Mouse (Mus musculus): Measurements from ENCODE around the gene Casp3. TPM values are rescaled to one million over a fixed set of nuclear protein-coding genes. Genes with fewer than 3 reads are reported as not detected.

The Casp3 gene
- total RNA-seq (2023): 12.7 TPM

GRCm38 (mm10) chr8:46616879-46617689 lies at the start of gene Casp3, which contains the start of gene Primpol:
TSS of gene Casp3 (plus strand) at chr8:46617291.
TSS of gene Primpol (minus strand) at chr8:46617212.

Other genes starting within 250 kb of the Casp3 start
- gene Acsl1, start 146.3 kb upstream of the Casp3 start, total RNA-seq (2023): 13.0 TPM
- 2.5 TPM for gene Cenpu, start 65.3 kb upstream of the Casp3 start, total RNA-seq (2023)
- 25.4 TPM for gene Primpol, start 79 bp upstream of the Casp3 start, total RNA-seq (2023)
- gene Irf2, start 122.4 kb downstream of the Casp3 start, total RNA-seq (2023): 169 TPM